Mouse (Mus musculus): ENCODE results near the gene Lrrc8d. TPM values are rescaled to one million over a fixed set of nuclear protein-coding genes. Genes with fewer than 3 reads are reported as not detected.

The Lrrc8d gene
- total and polyA plus RNA-seq, 2 experiments, result 7.0 to 11.6 TPM

DNA sequence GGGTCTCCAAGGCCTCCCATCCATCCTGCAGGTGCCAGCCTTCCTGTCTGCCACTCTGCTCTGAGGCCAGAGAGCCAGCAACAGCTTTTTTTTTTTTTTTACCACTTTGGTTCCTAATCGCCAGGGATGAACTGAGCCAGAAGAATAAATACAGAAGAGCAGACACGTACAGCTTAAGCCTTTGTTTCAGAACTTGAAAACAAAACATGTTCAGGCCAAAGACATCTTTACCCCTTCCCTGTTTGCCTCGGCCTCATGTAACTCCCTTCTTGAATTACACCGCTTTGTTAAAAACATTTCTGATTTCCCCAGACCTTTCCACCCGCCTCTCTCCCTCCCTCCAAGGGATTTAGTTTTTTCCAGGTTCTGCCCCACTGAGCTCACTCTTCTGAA, 93.8 kb downstream of the Lrrc8d start:
- H3K9ac ChIP-seq (ENCODE audit: low read depth, low read length), result peak overlapping the region; percentile 4; the same call in 1 of the 2 replicates
- H3K27ac ChIP-seq (replicated peaks; ENCODE audit: insufficient read depth, low read depth, low read length), result peak overlapping the region; percentile 83
- H3K79me2 ChIP-seq (ENCODE audit: control insufficient read depth, insufficient read depth, low read length), result peaks cover 10% of the 10 kb centered on the region; the same call in 1 of the 2 replicates
- no peaks in the 10 kb centered on the region for H3K36me3 ChIP-seq (ENCODE audit: control insufficient read depth, insufficient read depth, low read length)
- no peak for DNase-seq (ENCODE audit: extremely low read depth, low read depth, low spot score)
- H3K4me3 ChIP-seq (ENCODE audit: insufficient read depth, low read depth, low read length), result no peak overlapping the region
- no peak for TF ChIP-seq POLR2A (IDR thresholded peaks at IDR 0.05; ENCODE audit: extremely low read depth, insufficient read depth, low read length)
- TF ChIP-seq CTCF (IDR thresholded peaks at IDR 0.05; ENCODE audit: low read depth, low read length), result no peak
- H3K27me3 ChIP-seq (ENCODE audit: control insufficient read depth, insufficient read depth, low read length), result no peaks in the 10 kb centered on the region
- WGBS, result 55% methylated on average over 5 of the region's 5 CpGs
- H3K4me1 ChIP-seq (ENCODE audit: control insufficient read depth, insufficient read depth, low read length), result peaks cover 26% of the 10 kb centered on the region

GRCm38 (mm10) chr5:105798421-105798820, 98.7 kb downstream of the Lrrc8d start:
- no peak for TF ChIP-seq CTCF (IDR thresholded peaks at IDR 0.05; ENCODE audit: low read depth, low read length)
- TF ChIP-seq POLR2A (IDR thresholded peaks at IDR 0.05; ENCODE audit: extremely low read depth, insufficient read depth, low read length), result no peak
- no peak overlapping the region for H3K9ac ChIP-seq (ENCODE audit: low read depth, low read length)
- WGBS, result 39% methylated on average over 4 of the region's 4 CpGs
- peaks cover 27% of the 10 kb centered on the region for H3K79me2 ChIP-seq (ENCODE audit: control insufficient read depth, insufficient read depth, low read length)
- no peak overlapping the region for H3K4me3 ChIP-seq (ENCODE audit: insufficient read depth, low read depth, low read length)
- no peak for DNase-seq (ENCODE audit: extremely low read depth, low read depth, low spot score)
- H3K4me1 ChIP-seq (ENCODE audit: control insufficient read depth, insufficient read depth, low read length), result peaks cover 23% of the 10 kb centered on the region
- H3K27ac ChIP-seq (replicated peaks; ENCODE audit: insufficient read depth, low read depth, low read length), result no peak overlapping the region
- H3K27me3 ChIP-seq (ENCODE audit: control insufficient read depth, insufficient read depth, low read length), result no peaks in the 10 kb centered on the region
- no peaks in the 10 kb centered on the region for H3K36me3 ChIP-seq (ENCODE audit: control insufficient read depth, insufficient read depth, low read length)

GRCm38 (mm10) chr5:105799850-105800635, 100.3 kb downstream of the Lrrc8d start:
- Histone ChIP-seq H3K79me2 (ENCODE audit: control insufficient read depth, insufficient read depth, low read length) (peaks cover 23% of the 10 kb centered on the region), H3K27ac (replicated peaks; ENCODE audit: insufficient read depth, low read depth, low read length) (no peak overlapping the region; the same call in 1 of the 2 replicates), H3K36me3 (ENCODE audit: control insufficient read depth, insufficient read depth, low read length) (no peaks in the 10 kb centered on the region), H3K4me3 (ENCODE audit: insufficient read depth, low read depth, low read length) (no peak overlapping the region), H3K27me3 (ENCODE audit: control insufficient read depth, insufficient read depth, low read length) (no peaks in the 10 kb centered on the region), H3K4me1 (ENCODE audit: control insufficient read depth, insufficient read depth, low read length) (peaks cover 24% of the 10 kb centered on the region), H3K9ac (ENCODE audit: low read depth, low read length) (no peak overlapping the region)
- DNase-seq (ENCODE audit: extremely low read depth, low read depth, low spot score), result no peak
- WGBS, result 35% methylated on average over 13 of the region's 13 CpGs
- TF ChIP-seq POLR2A (IDR thresholded peaks at IDR 0.05; ENCODE audit: extremely low read depth, insufficient read depth, low read length), result no peak
- no peak for TF ChIP-seq CTCF (IDR thresholded peaks at IDR 0.05; ENCODE audit: low read depth, low read length)

GRCm38 (mm10) chr5:105801031-105801529, 101.3 kb downstream of the Lrrc8d start:
- peak overlapping the region; percentile 32; the same call in 1 of the 2 replicates for H3K27ac ChIP-seq (replicated peaks; ENCODE audit: insufficient read depth, low read depth, low read length)
- DNase-seq (ENCODE audit: extremely low read depth, low read depth, low spot score), result peak; percentile 59

DNA sequence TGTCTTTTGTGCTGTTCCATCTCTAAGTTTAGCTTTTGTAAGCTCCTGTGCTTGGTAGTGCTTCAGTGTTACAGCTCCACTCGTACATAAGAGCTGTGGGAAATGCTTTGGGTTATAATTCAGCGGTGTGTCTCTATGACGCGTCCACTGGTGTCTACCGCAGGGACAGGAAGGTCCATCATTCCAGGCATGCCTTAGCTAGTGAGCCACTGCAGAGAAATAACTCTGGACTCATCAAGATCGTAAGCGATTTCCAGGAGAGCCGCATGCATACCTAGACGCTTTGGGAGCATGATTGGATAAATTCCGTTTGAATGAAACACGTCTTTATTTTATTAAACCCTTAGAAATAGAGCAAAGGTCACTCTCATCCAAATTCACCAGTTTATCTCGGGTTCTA, 106.2 kb downstream of the Lrrc8d start:
- H3K9ac ChIP-seq (ENCODE audit: low read depth, low read length), result no peak overlapping the region
- no peak for DNase-seq (ENCODE audit: extremely low read depth, low read depth, low spot score)
- H3K27ac ChIP-seq (replicated peaks; ENCODE audit: insufficient read depth, low read depth, low read length), result no peak overlapping the region
- 93% methylated on average over 12 of the region's 12 CpGs for WGBS
- H3K79me2 ChIP-seq (ENCODE audit: control insufficient read depth, insufficient read depth, low read length), result peaks cover 20% of the 10 kb centered on the region; the same call in 1 of the 2 replicates
- TF ChIP-seq POLR2A (IDR thresholded peaks at IDR 0.05; ENCODE audit: extremely low read depth, insufficient read depth, low read length) (no peak), CTCF (IDR thresholded peaks at IDR 0.05; ENCODE audit: low read depth, low read length) (no peak)
- no peaks in the 10 kb centered on the region for H3K36me3 ChIP-seq (ENCODE audit: control insufficient read depth, insufficient read depth, low read length)
- H3K27me3 ChIP-seq (ENCODE audit: control insufficient read depth, insufficient read depth, low read length), result no peaks in the 10 kb centered on the region
- peaks cover 17% of the 10 kb centered on the region for H3K4me1 ChIP-seq (ENCODE audit: control insufficient read depth, insufficient read depth, low read length)
- H3K4me3 ChIP-seq (ENCODE audit: insufficient read depth, low read depth, low read length), result no peak overlapping the region

More at GRCm38 (mm10) chr5:105801031-105801529, 101.3 kb downstream of the Lrrc8d start:
- 28% methylated on average over 10 of the region's 10 CpGs for WGBS
- no peaks in the 10 kb centered on the region for H3K27me3 ChIP-seq (ENCODE audit: control insufficient read depth, insufficient read depth, low read length)
- H3K4me1 ChIP-seq (ENCODE audit: control insufficient read depth, insufficient read depth, low read length), result peaks cover 24% of the 10 kb centered on the region
- no peaks in the 10 kb centered on the region for H3K36me3 ChIP-seq (ENCODE audit: control insufficient read depth, insufficient read depth, low read length)
- H3K4me3 ChIP-seq (ENCODE audit: insufficient read depth, low read depth, low read length), result no peak overlapping the region
- no peak overlapping the region for H3K9ac ChIP-seq (ENCODE audit: low read depth, low read length)
- TF ChIP-seq CTCF (IDR thresholded peaks at IDR 0.05; ENCODE audit: low read depth, low read length) (no peak), POLR2A (IDR thresholded peaks at IDR 0.05; ENCODE audit: extremely low read depth, insufficient read depth, low read length) (no peak)
- H3K79me2 ChIP-seq (ENCODE audit: control insufficient read depth, insufficient read depth, low read length), result peaks cover 24% of the 10 kb centered on the region

- Histone ChIP-seq H3K36me3 (ENCODE audit: control insufficient read depth, insufficient read depth, low read length) (peaks cover 12% of the 10 kb centered on the region), H3K4me1 (ENCODE audit: control insufficient read depth, insufficient read depth, low read length) (peaks cover 10% of the 10 kb centered on the region), H3K27ac (replicated peaks; ENCODE audit: insufficient read depth, low read depth, low read length) (no peak overlapping the region), H3K27me3 (ENCODE audit: control insufficient read depth, insufficient read depth, low read length) (no peaks in the 10 kb centered on the region), H3K79me2 (ENCODE audit: control insufficient read depth, insufficient read depth, low read length) (peaks cover 16% of the 10 kb centered on the region; the same call in 1 of the 2 replicates), H3K4me3 (ENCODE audit: insufficient read depth, low read depth, low read length) (no peak overlapping the region), H3K9ac (ENCODE audit: low read depth, low read length) (no peak overlapping the region)
- DNase-seq (ENCODE audit: extremely low read depth, low read depth, low spot score), result peak; percentile 77
- TF ChIP-seq CTCF (IDR thresholded peaks at IDR 0.05; ENCODE audit: low read depth, low read length), result no peak
- no peak for TF ChIP-seq POLR2A (IDR thresholded peaks at IDR 0.05; ENCODE audit: extremely low read depth, insufficient read depth, low read length)
- WGBS, result 39% methylated on average over 7 of the region's 7 CpGs
Observed at GRCm38 (mm10) chr5:105807461-105807860, 107.7 kb downstream of the Lrrc8d start.
